Mouse (Mus musculus): ENCODE measurements around the gene Foxd2.

The Foxd2 gene

GRCm38 (mm10) chr4:114908829-114909601 is at the start of gene Foxd2:
Gene Foxd2, minus strand, starts transcription at chr4:114908873.
- peak; percentile 92 to 98 for DNase-seq (ENCODE audit: inconsistent age in 2 of 2, low spot score in 1 of 2)

GRCm38 (mm10) chr4:114958231-114958630 is 49.6 kb upstream of the Foxd2 start:
- DNase-seq (ENCODE audit: inconsistent age in 2 of 2, low spot score in 1 of 2): peak in 1 of 2 experiments; percentile 67

GRCm38 (mm10) chr4:114957403-114957802 is 48.7 kb upstream of the Foxd2 start:
- DNase-seq (ENCODE audit: inconsistent age in 2 of 2, low spot score in 1 of 2): peak in 1 of 2 experiments; percentile 70

GRCm38 (mm10) chr4:114953172-114953571 is 44.5 kb upstream of the Foxd2 start:
- DNase-seq (ENCODE audit: inconsistent age in 2 of 2, low spot score in 1 of 2): no peak

GRCm38 (mm10) chr4:114947852-114948481 is 39.3 kb upstream of the Foxd2 start:
- no peak for DNase-seq (ENCODE audit: inconsistent age in 2 of 2, low spot score in 1 of 2)

GRCm38 (mm10) chr4:114947395-114947794 is 38.7 kb upstream of the Foxd2 start:
- DNase-seq (ENCODE audit: inconsistent age in 2 of 2, low spot score in 1 of 2): peak; percentile 85 to 97

- DNase-seq (ENCODE audit: inconsistent age in 2 of 2, low spot score in 1 of 2): no peak
Measured at GRCm38 (mm10) chr4:114946416-114946815, 37.7 kb upstream of the Foxd2 start.

GRCm38 (mm10) chr4:114945021-114945420 is 36.3 kb upstream of the Foxd2 start:
- DNase-seq (ENCODE audit: inconsistent age in 2 of 2, low spot score in 1 of 2): peak; percentile 44 to 77

- DNase-seq (ENCODE audit: inconsistent age in 2 of 2, low spot score in 1 of 2): no peak
Measured at GRCm38 (mm10) chr4:114942583-114942982, 33.9 kb upstream of the Foxd2 start.

- no peak for DNase-seq (ENCODE audit: inconsistent age in 2 of 2, low spot score in 1 of 2)
Measured at GRCm38 (mm10) chr4:114942112-114942511, 33.4 kb upstream of the Foxd2 start.

GRCm38 (mm10) chr4:114941311-114941710 is 32.6 kb upstream of the Foxd2 start:
- no peak for DNase-seq (ENCODE audit: inconsistent age in 2 of 2, low spot score in 1 of 2)

- no peak for DNase-seq (ENCODE audit: inconsistent age in 2 of 2, low spot score in 1 of 2)
Measured at GRCm38 (mm10) chr4:114938248-114938647, 29.6 kb upstream of the Foxd2 start.

- peak; percentile 40 to 51 for DNase-seq (ENCODE audit: inconsistent age in 2 of 2, low spot score in 1 of 2)
Measured at GRCm38 (mm10) chr4:114937459-114938047, 28.9 kb upstream of the Foxd2 start.

- peak; percentile 66 to 86 for DNase-seq (ENCODE audit: inconsistent age in 2 of 2, low spot score in 1 of 2)
Measured at GRCm38 (mm10) chr4:114934188-114934587, 25.5 kb upstream of the Foxd2 start.

GRCm38 (mm10) chr4:114932747-114933146 is 24.1 kb upstream of the Foxd2 start:
- no peak for DNase-seq (ENCODE audit: inconsistent age in 2 of 2, low spot score in 1 of 2)

GRCm38 (mm10) chr4:114929155-114929554 is 20.5 kb upstream of the Foxd2 start:
- no peak for DNase-seq (ENCODE audit: inconsistent age in 2 of 2, low spot score in 1 of 2)

GRCm38 (mm10) chr4:114925917-114926312 is 17.2 kb upstream of the Foxd2 start, which contains the start of gene Foxe3:
Gene Foxe3, minus strand, starts transcription at chr4:114926013.
- no peak for DNase-seq (ENCODE audit: inconsistent age in 2 of 2, low spot score in 1 of 2)

- DNase-seq (ENCODE audit: inconsistent age in 2 of 2, low spot score in 1 of 2): peak; percentile 39 to 82
Measured at GRCm38 (mm10) chr4:114924971-114925916, 16.6 kb upstream of the Foxd2 start.

GRCm38 (mm10) chr4:114917091-114917490 is 8.4 kb upstream of the Foxd2 start:
- DNase-seq (ENCODE audit: inconsistent age in 2 of 2, low spot score in 1 of 2): peak; percentile 57 to 91

GRCm38 (mm10) chr4:114916056-114916455 is 7.4 kb upstream of the Foxd2 start:
- peak in 1 of 2 experiments; percentile 13 for DNase-seq (ENCODE audit: inconsistent age in 2 of 2, low spot score in 1 of 2)

- DNase-seq (ENCODE audit: inconsistent age in 2 of 2, low spot score in 1 of 2): peak; percentile 67 to 89
Measured at GRCm38 (mm10) chr4:114913594-114913962, 4.9 kb upstream of the Foxd2 start.

Data from adrenal gland, adult (tissue).